Mouse (Mus musculus): Measurements from ENCODE around the gene Iqck.

DNA sequence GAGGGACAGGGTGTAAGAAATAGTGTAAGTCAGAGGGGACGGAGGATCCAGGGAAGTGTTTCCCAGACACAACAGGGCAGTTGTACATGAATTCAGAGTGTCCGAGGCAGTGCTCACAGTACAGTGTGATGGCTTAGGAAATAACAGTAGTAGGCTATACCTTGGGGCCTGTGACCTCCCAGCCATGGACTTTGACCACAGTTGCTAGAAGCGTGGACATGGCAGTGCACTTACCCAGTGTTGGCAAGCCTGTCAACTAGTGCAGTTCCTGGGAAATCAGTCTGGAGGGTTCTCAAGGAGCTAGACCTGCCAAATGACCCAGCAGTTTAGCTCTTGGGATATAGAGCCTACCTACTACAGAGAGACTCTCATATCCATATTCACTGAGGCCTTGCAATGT, 39.3 kb upstream of the Iqck start:
- TF ChIP-seq POLR2A (IDR thresholded peaks at IDR 0.05; ENCODE audit: insufficient read depth, low read depth, low read length) (no peak), CTCF (IDR thresholded peaks at IDR 0.05) (no peak), EP300 (IDR thresholded peaks at IDR 0.05; ENCODE audit: insufficient read depth, low read depth, low read length) (no peak)

Measured in heart, adult 2 months (tissue).